Mouse (Mus musculus): Measurements from ENCODE around the gene Vps11. TPM values are rescaled to one million over a fixed set of nuclear protein-coding genes. Genes with fewer than 3 reads are reported as not detected.
"Not testable (repeated sequence)": the region's sequence is repeated elsewhere in the genome, so short reads cannot be mapped to it uniquely, and the experiment has no call there.

Gene Vps11
- polyA plus RNA-seq (2015; fragmentation: Nextera tagmentation; extraction: Ambion mirVana) = 24.5 and 26.1 TPM in 2 replicates

- DNase-seq (ENCODE audit: low spot score) (peak; percentile 99), ATAC-seq (peak; percentile 97)
- Histone ChIP-seq H3K27me3 (replicated peaks; ENCODE audit: insufficient read depth, low read length) (no peaks in the 10 kb centered on the region), H3K4me2 (replicated peaks; ENCODE audit: low read depth, low read length) (peak within 1 kb of the TSS; percentile 84), H3K27ac (ENCODE audit: low read length) (peak within 1 kb of the TSS; percentile 85), H3K4me3 (ENCODE audit: low read depth, low read length) (peak within 1 kb of the TSS; percentile 94), H3K36me3 (ENCODE audit: insufficient read depth, low read length) (peaks cover 14% of the 10 kb centered on the region; the same call in 1 of the 2 replicates), H3K4me1 (ENCODE audit: insufficient read depth, low read depth, low read length) (no peaks in the 10 kb centered on the region), H3K9me3 (ENCODE audit: low read length) (no peaks in the 10 kb centered on the region), H3K9ac (replicated peaks; ENCODE audit: low read depth) (peak within 1 kb of the TSS; percentile 93)
- TF ChIP-seq EP300 (IDR thresholded peaks at IDR 0.05) (no peak), CTCF (IDR thresholded peaks at IDR 0.05) (peak; percentile 44)
- whole genome bisulfite sequencing = 2% methylated on average over 44 of the region's 44 CpGs
These were observed at the start of gene Vps11 for GRCm38 (mm10) chr9:44361190-44361917. Gene Vps11 (minus strand): TSS chr9:44361670.

- 80% methylated on average over 2 of the region's 2 CpGs for WGBS
- TF ChIP-seq CTCF (IDR thresholded peaks at IDR 0.05) = no peak
- TF ChIP-seq EP300 (IDR thresholded peaks at IDR 0.05) = no peak
- no peak overlapping the region for H3K4me3 ChIP-seq (ENCODE audit: low read depth, low read length)
- no peaks in the 10 kb centered on the region for H3K9me3 ChIP-seq (ENCODE audit: low read length)
- H3K9ac ChIP-seq (replicated peaks; ENCODE audit: low read depth) = no peak overlapping the region
- no peak for ATAC-seq
- no peak overlapping the region for H3K4me2 ChIP-seq (replicated peaks; ENCODE audit: low read depth, low read length)
- peaks cover 3% of the 10 kb centered on the region; the same call in 1 of the 2 replicates for H3K4me1 ChIP-seq (ENCODE audit: insufficient read depth, low read depth, low read length)
- peaks cover 16% of the 10 kb centered on the region for H3K36me3 ChIP-seq (ENCODE audit: insufficient read depth, low read length)
- no peak overlapping the region for H3K27ac ChIP-seq (ENCODE audit: low read length)
- no peaks in the 10 kb centered on the region for H3K27me3 ChIP-seq (replicated peaks; ENCODE audit: insufficient read depth, low read length)
- no peak for DNase-seq (ENCODE audit: low spot score)
These were observed 49.3 kb upstream of the Vps11 start for GRCm38 (mm10) chr9:44410647-44411336.

- H3K27ac ChIP-seq (ENCODE audit: low read length); H3K4me1 ChIP-seq (ENCODE audit: insufficient read depth, low read depth, low read length); H3K9me3 ChIP-seq (ENCODE audit: low read length); H3K27me3 ChIP-seq (replicated peaks; ENCODE audit: insufficient read depth, low read length); DNase-seq (ENCODE audit: low spot score); ATAC-seq; H3K4me3 ChIP-seq (ENCODE audit: low read depth, low read length): not testable (repeated sequence)
- WGBS = 76% methylated on average over 9 of the region's 9 CpGs
- H3K4me2 ChIP-seq (replicated peaks; ENCODE audit: low read depth, low read length) = peak overlapping the region; percentile 56; the same call in 1 of the 2 replicates
- peak overlapping the region; percentile 89; the same call in 1 of the 2 replicates for H3K9ac ChIP-seq (replicated peaks; ENCODE audit: low read depth)
- peaks cover 19% of the 10 kb centered on the region for H3K36me3 ChIP-seq (ENCODE audit: insufficient read depth, low read length)
These were observed 47.2 kb upstream of the Vps11 start for GRCm38 (mm10) chr9:44408693-44409092.

GRCm38 (mm10) chr9:44407752-44408097 is 46.3 kb upstream of the Vps11 start:
- peak; percentile 33; the same call in 1 of the 2 replicates for ATAC-seq
- peak overlapping the region; percentile 90 for H3K27ac ChIP-seq (ENCODE audit: low read length)
- peaks cover 26% of the 10 kb centered on the region for H3K36me3 ChIP-seq (ENCODE audit: insufficient read depth, low read length)
- H3K4me2 ChIP-seq (replicated peaks; ENCODE audit: low read depth, low read length) = peak overlapping the region; percentile 56
- peak overlapping the region; percentile 89 for H3K9ac ChIP-seq (replicated peaks; ENCODE audit: low read depth)
- peak overlapping the region; percentile 79 for H3K4me3 ChIP-seq (ENCODE audit: low read depth, low read length)
- DNase-seq (ENCODE audit: low spot score) = no peak
- peaks cover 3% of the 10 kb centered on the region; the same call in 1 of the 2 replicates for H3K4me1 ChIP-seq (ENCODE audit: insufficient read depth, low read depth, low read length)
- TF ChIP-seq CTCF (IDR thresholded peaks at IDR 0.05) (no peak), EP300 (IDR thresholded peaks at IDR 0.05) (no peak)
- H3K9me3 ChIP-seq (ENCODE audit: low read length) = no peaks in the 10 kb centered on the region
- no peaks in the 10 kb centered on the region for H3K27me3 ChIP-seq (replicated peaks; ENCODE audit: insufficient read depth, low read length)
- under 1% methylated on average over 24 of the region's 24 CpGs for WGBS

DNA sequence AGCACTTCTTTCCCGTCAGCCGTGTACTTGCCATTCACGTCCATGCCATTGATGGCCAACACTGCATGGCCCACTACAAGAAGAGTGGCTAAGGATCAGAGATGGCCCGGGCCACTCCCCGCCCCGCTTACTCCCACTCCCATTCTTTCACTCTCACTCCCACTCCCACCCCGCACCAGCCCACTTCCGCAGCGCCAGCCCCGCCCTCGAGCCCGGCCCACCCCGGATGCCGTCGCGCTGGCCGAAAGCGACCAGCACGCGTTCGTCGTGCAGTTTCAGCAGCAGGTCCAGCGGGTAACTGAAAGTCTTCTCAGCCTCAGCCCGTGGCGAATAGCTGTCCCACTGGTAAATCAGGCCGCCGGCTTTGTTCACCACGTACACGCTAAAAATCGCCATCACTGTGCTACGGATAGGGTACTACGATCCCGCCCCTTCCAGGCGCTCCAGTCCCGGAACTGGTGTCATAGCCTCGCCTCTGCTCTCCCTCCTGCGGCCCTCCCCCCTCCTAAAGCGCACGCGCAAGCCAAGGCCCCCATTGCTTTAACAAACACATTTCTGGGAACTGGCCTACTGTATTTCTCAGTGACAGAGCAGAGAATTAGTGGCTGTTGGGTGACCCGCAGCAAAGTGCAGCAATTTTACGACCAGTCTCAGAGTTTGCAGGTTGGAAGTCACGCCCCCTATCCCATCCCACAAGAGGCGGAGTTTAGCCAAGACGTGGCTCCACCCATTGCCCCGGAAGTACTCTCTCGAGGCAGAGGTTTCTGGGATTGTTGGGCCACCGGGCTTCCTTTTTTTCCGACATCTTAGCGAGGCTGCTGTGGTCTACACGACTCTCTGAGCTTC is 45.7 kb upstream of the Vps11 start, which contains the start of the genes Rps25 and Trappc4:
Gene Rps25, plus strand, starts transcription at position 234 of the 846 bp plus-strand sequence.
Gene Trappc4, minus strand, starts transcription at position 695 of the 846 bp plus-strand sequence.
- TF ChIP-seq EP300 (IDR thresholded peaks at IDR 0.05) (no peak), CTCF (IDR thresholded peaks at IDR 0.05) (no peak)
- H3K4me3 ChIP-seq (ENCODE audit: low read depth, low read length) = peak within 1 kb of the TSS; percentile 79
- WGBS = under 1% methylated on average over 51 of the region's 51 CpGs
- no peaks in the 10 kb centered on the region for H3K27me3 ChIP-seq (replicated peaks; ENCODE audit: insufficient read depth, low read length)
- DNase-seq (ENCODE audit: low spot score) (peak; percentile 98), ATAC-seq (peak; percentile 97)
- H3K9me3 ChIP-seq (ENCODE audit: low read length) = no peaks in the 10 kb centered on the region
- H3K4me1 ChIP-seq (ENCODE audit: insufficient read depth, low read depth, low read length) = peaks cover 3% of the 10 kb centered on the region; the same call in 1 of the 2 replicates
- peak within 1 kb of the TSS; percentile 89 for H3K9ac ChIP-seq (replicated peaks; ENCODE audit: low read depth)
- H3K36me3 ChIP-seq (ENCODE audit: insufficient read depth, low read length) = peaks cover 32% of the 10 kb centered on the region
- peak within 1 kb of the TSS; percentile 90 for H3K27ac ChIP-seq (ENCODE audit: low read length)
- H3K4me2 ChIP-seq (replicated peaks; ENCODE audit: low read depth, low read length) = peak within 1 kb of the TSS; percentile 56

Data from lung, postnatal 0 days (tissue).